Comparison of ENCODE assay signal across 23 mouse cellular contexts in genomic region chr2:76513296-76513695, GRCm38 (mm10).
DNase-seq lines count a peak whose midpoint lies in the region; ATAC-seq lines count a peak whose summit lies in the region.
"Had no signal": no experiment of that assay in that cellular context is flagged by ENCODE, and none has a peak within 500 bp of the region (broad histone marks: within the 10 kb centered on the region; RNA-seq: fewer than 3 reads in every experiment).

No protein-coding gene starts in this region.

- peak overlapping the region; percentile 50; the same call in 1 of the 2 replicates for H3K27ac ChIP-seq in lung, embryonic 15.5 days
- H3K27ac ChIP-seq: forebrain, embryonic 10.5 days; forebrain, embryonic 13.5 days; heart, adult 2 months; hindbrain, embryonic 12.5 days; hindbrain, embryonic 15.5 days had no signal

- H3K4me3 ChIP-seq in lung, embryonic 15.5 days = no peak overlapping the region
- H3K4me3 ChIP-seq: forebrain, embryonic 10.5 days; forebrain, embryonic 13.5 days; heart, adult 2 months; hindbrain, embryonic 12.5 days; hindbrain, embryonic 15.5 days had no signal

- peak; percentile 54 for DNase-seq in adrenal gland, adult 2 months
- no peak for DNase-seq in adrenal gland, adult 18-20 months (ENCODE audit: low spot score in 2 of 2)
- DNase-seq in lung, postnatal 10 days = no peak
- peak; percentile 19 to 22 for DNase-seq in adrenal gland, postnatal 36 days
- DNase-seq in heart, adult 9 months (ENCODE audit: low spot score in 2 of 2) = no peak
- DNase-seq: B cell, adult 2 months; cerebellum, adult 18-20 months; cerebellum, adult 9-10 months; cerebellum, postnatal 14 days; gastrocnemius, postnatal 10 days; gastrocnemius, postnatal 36 days; heart, adult 2 months had no signal

- no peak for ATAC-seq in lung, embryonic 15.5 days (ENCODE audit: borderline replicate concordance, extremely low read depth, low FRiP score, low TSS enrichment)
- ATAC-seq: forebrain, embryonic 13.5 days; forebrain, embryonic 16.5 days; intestine, postnatal 0 days; Patski had no signal

- no peaks in the 10 kb centered on the region for H3K27me3 ChIP-seq in lung, embryonic 15.5 days
- H3K27me3 ChIP-seq: CH12.LX; forebrain, embryonic 13.5 days; hindbrain, embryonic 12.5 days; hindbrain, embryonic 15.5 days; Patski had no signal

- WGBS in lung, embryonic 15.5 days = 60% methylated on average over 3 of the region's 3 CpGs

- H3K4me2 ChIP-seq in lung, embryonic 15.5 days = no peak overlapping the region
- H3K4me2 ChIP-seq: forebrain, embryonic 13.5 days; heart, embryonic 11.5 days; hindbrain, embryonic 12.5 days; hindbrain, embryonic 15.5 days had no signal

- no peaks in the 10 kb centered on the region for H3K9me3 ChIP-seq in lung, embryonic 15.5 days
- H3K9me3 ChIP-seq: forebrain, embryonic 10.5 days; forebrain, embryonic 13.5 days; G1E; hindbrain, embryonic 12.5 days; hindbrain, embryonic 15.5 days had no signal

- no peaks in the 10 kb centered on the region for H3K36me3 ChIP-seq in lung, embryonic 15.5 days
- H3K36me3 ChIP-seq: forebrain, embryonic 10.5 days; G1E; hindbrain, embryonic 12.5 days; hindbrain, embryonic 15.5 days had no signal

- H3K9ac ChIP-seq in lung, embryonic 15.5 days = no peak overlapping the region
- H3K9ac ChIP-seq: forebrain, embryonic 13.5 days; hindbrain, embryonic 12.5 days; hindbrain, embryonic 15.5 days had no signal

- peaks cover 3% of the 10 kb centered on the region; the same call in 1 of the 2 replicates for H3K4me1 ChIP-seq in lung, embryonic 15.5 days
- H3K4me1 ChIP-seq: forebrain, embryonic 10.5 days; forebrain, embryonic 13.5 days; hindbrain, embryonic 12.5 days had no signal

Comparison
In these comparisons a context has a peak if more than half of its experiments do, and no peak if none do; other contexts are left out.
1. DNase-seq: peak in adrenal gland, adult 2 months (single experiment) and adrenal gland, postnatal 36 days (2 of 2); none in adrenal gland, adult 18-20 months (0 of 2), lung, postnatal 10 days (single experiment) and heart, adult 9 months (0 of 2).